Mouse (Mus musculus): ENCODE measurements at regions not wholly inside any gene's neighbourhood (a gene's known extent, or its start where the extent isn't known, plus 50 kb on each side); places are given as distances from the start of the nearest gene placed in this dataset.

DNA sequence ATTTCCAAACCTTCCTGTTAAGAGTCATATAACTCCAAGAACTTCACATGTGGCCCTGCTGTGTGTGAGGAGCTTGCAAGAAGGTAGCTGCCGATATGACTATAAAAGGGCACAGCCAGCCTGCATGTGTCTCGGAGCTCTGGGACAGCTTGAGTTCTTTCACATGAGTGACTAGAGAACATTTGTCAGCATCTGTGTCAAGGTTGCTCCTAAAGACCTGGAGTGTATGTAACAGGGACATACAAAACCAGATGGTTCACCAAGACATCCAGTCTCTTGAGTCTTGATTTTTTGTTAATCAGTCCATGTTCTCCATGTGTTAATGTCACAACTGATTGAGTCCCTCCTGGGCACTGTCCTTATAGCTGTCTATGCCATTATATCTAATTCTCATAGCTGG lies 126.2 kb upstream of the Pcsk2 start:
- H3K4me3 ChIP-seq (replicated peaks; ENCODE audit: low read length) = no peak overlapping the region
- no peak overlapping the region for H3K4me2 ChIP-seq (replicated peaks)
- H3K27ac ChIP-seq = no peak overlapping the region
- ATAC-seq (ENCODE audit: low FRiP score) (no peak), DNase-seq (ENCODE audit: low spot score) (no peak)
- WGBS = 66% methylated on average over 2 of the region's 2 CpGs
- no peaks in the 10 kb centered on the region for H3K36me3 ChIP-seq (replicated peaks; ENCODE audit: control insufficient read depth, insufficient read depth)
- H3K9me3 ChIP-seq (ENCODE audit: control insufficient read depth, low read length) = no peaks in the 10 kb centered on the region
- no peaks in the 10 kb centered on the region for H3K4me1 ChIP-seq (replicated peaks; ENCODE audit: control insufficient read depth, insufficient read depth, low read length)
- no peak overlapping the region for H3K9ac ChIP-seq
- H3K27me3 ChIP-seq (ENCODE audit: control insufficient read depth, insufficient read depth, low read length) = no peaks in the 10 kb centered on the region

DNA sequence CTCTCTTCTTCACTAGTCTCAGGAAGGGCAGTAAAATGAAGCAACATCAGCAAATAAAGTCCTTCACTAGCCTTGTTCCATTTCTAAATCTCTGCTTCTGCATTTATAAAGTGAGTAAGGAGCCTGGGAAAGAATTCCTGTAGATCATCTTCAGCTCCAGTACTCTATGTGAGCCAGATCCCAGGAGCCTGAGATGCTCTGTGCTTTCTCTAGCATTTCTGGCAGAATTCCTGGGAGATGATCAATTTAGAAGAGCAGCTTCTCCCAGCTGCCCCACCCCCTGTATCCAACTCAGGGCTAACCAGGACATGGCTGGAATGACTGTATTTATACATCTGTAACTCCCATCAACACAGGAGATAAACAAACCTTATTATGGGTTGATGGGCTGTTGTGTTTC lies 95.3 kb upstream of the Pcsk2 start:
- no peaks in the 10 kb centered on the region for H3K36me3 ChIP-seq (replicated peaks; ENCODE audit: control insufficient read depth, insufficient read depth)
- H3K4me1 ChIP-seq (replicated peaks; ENCODE audit: control insufficient read depth, insufficient read depth, low read length) = no peaks in the 10 kb centered on the region
- no peak overlapping the region for H3K9ac ChIP-seq
- no peaks in the 10 kb centered on the region for H3K27me3 ChIP-seq (ENCODE audit: control insufficient read depth, insufficient read depth, low read length)
- H3K9me3 ChIP-seq (ENCODE audit: control insufficient read depth, low read length) = no peaks in the 10 kb centered on the region
- no peak for ATAC-seq (ENCODE audit: low FRiP score)
- no peak overlapping the region for H3K27ac ChIP-seq
- H3K4me2 ChIP-seq (replicated peaks) = no peak overlapping the region
- no peak for DNase-seq (ENCODE audit: low spot score)
- H3K4me3 ChIP-seq (replicated peaks; ENCODE audit: low read length) = no peak overlapping the region

DNA sequence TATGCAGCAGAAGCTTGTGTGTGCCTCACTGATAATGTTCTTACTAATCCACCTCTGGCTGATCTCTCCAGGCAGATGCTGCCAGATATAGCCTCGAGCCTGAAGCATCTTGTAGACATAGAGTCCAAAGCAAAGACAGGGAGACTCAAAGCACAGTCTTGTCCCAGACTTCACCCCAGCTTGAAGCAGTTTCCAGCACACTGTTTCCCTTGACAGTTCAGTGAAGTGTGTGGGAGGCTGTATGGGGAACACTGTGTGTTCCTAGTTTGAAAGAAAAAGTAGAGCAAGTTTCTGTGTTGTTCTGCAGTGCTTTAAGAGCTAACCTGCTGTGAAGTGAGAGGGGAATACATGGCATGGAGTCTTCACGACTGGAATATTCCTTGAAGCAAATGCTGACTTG lies 94.7 kb upstream of the Pcsk2 start:
- H3K4me2 ChIP-seq (replicated peaks) = no peak overlapping the region
- H3K36me3 ChIP-seq (replicated peaks; ENCODE audit: control insufficient read depth, insufficient read depth) = no peaks in the 10 kb centered on the region
- no peak overlapping the region for H3K4me3 ChIP-seq (replicated peaks; ENCODE audit: low read length)
- ATAC-seq (ENCODE audit: low FRiP score) (no peak), DNase-seq (ENCODE audit: low spot score) (no peak)
- no peaks in the 10 kb centered on the region for H3K9me3 ChIP-seq (ENCODE audit: control insufficient read depth, low read length)
- no peaks in the 10 kb centered on the region for H3K27me3 ChIP-seq (ENCODE audit: control insufficient read depth, insufficient read depth, low read length)
- no peak overlapping the region for H3K27ac ChIP-seq
- H3K4me1 ChIP-seq (replicated peaks; ENCODE audit: control insufficient read depth, insufficient read depth, low read length) = no peaks in the 10 kb centered on the region
- H3K9ac ChIP-seq = no peak overlapping the region
- 48% methylated on average over 2 of the region's 2 CpGs for WGBS

DNA sequence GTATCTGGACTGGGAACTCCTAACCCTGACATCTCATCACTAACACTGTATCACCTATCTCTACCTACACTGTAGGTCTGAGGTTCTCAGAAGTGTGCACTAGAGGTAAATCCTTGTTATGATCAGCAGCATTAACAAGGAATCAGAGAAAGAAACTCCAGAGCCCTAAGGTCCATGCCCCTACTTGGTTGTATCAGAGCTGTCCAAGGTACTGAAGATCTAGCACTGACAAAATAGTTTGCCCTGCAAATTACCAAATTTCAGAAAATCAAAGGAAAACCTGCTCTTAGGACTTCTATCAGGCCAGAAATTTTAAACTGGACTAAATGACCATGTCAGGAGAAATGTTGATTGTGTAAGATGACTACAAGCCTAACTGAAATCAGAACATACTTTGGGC lies 94.3 kb upstream of the Pcsk2 start:
- no peak for ATAC-seq (ENCODE audit: low FRiP score)
- Histone ChIP-seq H3K4me2 (replicated peaks) (no peak overlapping the region), H3K36me3 (replicated peaks; ENCODE audit: control insufficient read depth, insufficient read depth) (no peaks in the 10 kb centered on the region), H3K4me1 (replicated peaks; ENCODE audit: control insufficient read depth, insufficient read depth, low read length) (no peaks in the 10 kb centered on the region), H3K9ac (no peak overlapping the region), H3K4me3 (replicated peaks; ENCODE audit: low read length) (no peak overlapping the region), H3K27me3 (ENCODE audit: control insufficient read depth, insufficient read depth, low read length) (no peaks in the 10 kb centered on the region), H3K9me3 (ENCODE audit: control insufficient read depth, low read length) (no peaks in the 10 kb centered on the region), H3K27ac (no peak overlapping the region)
- no peak for DNase-seq (ENCODE audit: low spot score)

DNA sequence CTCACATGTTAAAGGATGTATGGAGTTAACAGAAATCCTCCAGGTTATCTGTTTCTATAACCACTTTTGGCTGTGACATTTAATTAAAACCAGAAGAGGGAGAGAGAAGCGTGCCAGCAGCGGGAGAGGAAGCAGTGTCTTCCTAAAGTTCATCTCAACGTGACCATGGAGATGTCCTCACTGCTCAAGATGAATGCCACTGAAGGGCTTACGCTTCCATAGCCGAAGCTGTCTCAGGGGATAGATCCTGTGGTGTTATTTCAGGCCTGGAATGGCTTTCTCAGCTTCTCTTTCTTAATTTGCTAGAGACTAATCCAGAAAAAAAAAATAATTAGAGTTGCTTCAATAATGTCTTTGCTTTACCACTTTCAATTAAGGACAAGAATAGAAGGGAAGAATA lies 78.0 kb upstream of the Pcsk2 start:
- ATAC-seq (ENCODE audit: low FRiP score) = no peak
- Histone ChIP-seq H3K4me1 (replicated peaks; ENCODE audit: control insufficient read depth, insufficient read depth, low read length) (no peaks in the 10 kb centered on the region), H3K9ac (no peak overlapping the region), H3K36me3 (replicated peaks; ENCODE audit: control insufficient read depth, insufficient read depth) (no peaks in the 10 kb centered on the region), H3K4me2 (replicated peaks) (no peak overlapping the region), H3K4me3 (replicated peaks; ENCODE audit: low read length) (no peak overlapping the region), H3K27me3 (ENCODE audit: control insufficient read depth, insufficient read depth, low read length) (no peaks in the 10 kb centered on the region), H3K9me3 (ENCODE audit: control insufficient read depth, low read length) (no peaks in the 10 kb centered on the region), H3K27ac (no peak overlapping the region)
- WGBS = 74% methylated on average over 5 of the region's 5 CpGs
- no peak for DNase-seq (ENCODE audit: low spot score)

DNA sequence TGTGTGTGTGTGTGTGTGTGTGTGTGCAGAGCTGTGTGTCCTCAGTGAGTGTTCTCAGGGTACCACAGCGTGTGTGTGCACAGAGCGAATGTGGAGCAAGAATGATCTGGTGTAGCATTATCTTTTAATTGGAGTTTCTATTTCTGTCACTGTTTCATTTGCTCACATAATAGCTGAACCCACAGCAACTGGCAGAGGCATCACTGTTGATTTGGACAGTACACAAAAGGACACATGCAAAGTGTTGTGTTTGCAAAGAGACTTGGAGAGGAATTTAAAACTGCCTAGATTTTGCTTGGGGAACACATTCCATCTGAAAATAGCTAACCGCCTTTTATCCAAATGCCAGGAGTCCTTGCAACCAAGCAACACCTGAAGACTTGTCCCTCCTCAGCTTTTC lies 74.6 kb upstream of the Pcsk2 start:
- no peak for DNase-seq (ENCODE audit: low spot score)
- no peak overlapping the region for H3K4me2 ChIP-seq (replicated peaks)
- no peak overlapping the region for H3K4me3 ChIP-seq (replicated peaks; ENCODE audit: low read length)
- H3K9me3 ChIP-seq (ENCODE audit: control insufficient read depth, low read length) = no peaks in the 10 kb centered on the region
- no peaks in the 10 kb centered on the region for H3K4me1 ChIP-seq (replicated peaks; ENCODE audit: control insufficient read depth, insufficient read depth, low read length)
- H3K9ac ChIP-seq = no peak overlapping the region
- H3K27ac ChIP-seq = no peak overlapping the region
- no peak for ATAC-seq (ENCODE audit: low FRiP score)
- 92% methylated on average over 3 of the region's 3 CpGs for WGBS
- no peaks in the 10 kb centered on the region for H3K36me3 ChIP-seq (replicated peaks; ENCODE audit: control insufficient read depth, insufficient read depth)
- no peaks in the 10 kb centered on the region for H3K27me3 ChIP-seq (ENCODE audit: control insufficient read depth, insufficient read depth, low read length)

DNA sequence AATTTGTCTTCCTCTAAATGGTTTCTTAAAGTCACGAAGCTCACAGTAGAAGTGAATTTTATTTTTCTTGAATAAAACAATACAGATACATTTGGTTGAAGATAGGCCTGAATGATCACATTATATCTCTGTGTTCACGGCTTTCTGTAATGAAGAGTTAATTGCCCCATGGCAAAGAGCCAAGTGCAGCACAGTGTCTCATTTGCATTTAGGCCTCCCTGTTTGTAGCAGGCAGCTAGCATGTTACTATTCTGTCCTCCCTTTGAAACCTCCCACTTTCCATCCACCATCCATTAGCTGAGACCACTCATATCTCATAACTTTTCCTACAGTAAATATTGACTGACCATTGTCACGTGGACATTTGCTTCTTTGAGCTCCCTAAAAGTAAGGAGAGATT lies 55.1 kb upstream of the Pcsk2 start:
- H3K4me2 ChIP-seq (replicated peaks) = no peak overlapping the region
- H3K4me3 ChIP-seq (replicated peaks; ENCODE audit: low read length) = no peak overlapping the region
- no peak overlapping the region for H3K27ac ChIP-seq
- ATAC-seq (ENCODE audit: low FRiP score) = peak; percentile 62; the same call in 1 of the 2 replicates
- H3K9me3 ChIP-seq (ENCODE audit: control insufficient read depth, low read length) = no peaks in the 10 kb centered on the region
- DNase-seq (ENCODE audit: low spot score) = no peak
- no peaks in the 10 kb centered on the region for H3K4me1 ChIP-seq (replicated peaks; ENCODE audit: control insufficient read depth, insufficient read depth, low read length)
- no peak overlapping the region for H3K9ac ChIP-seq
- no peaks in the 10 kb centered on the region for H3K36me3 ChIP-seq (replicated peaks; ENCODE audit: control insufficient read depth, insufficient read depth)
- H3K27me3 ChIP-seq (ENCODE audit: control insufficient read depth, insufficient read depth, low read length) = no peaks in the 10 kb centered on the region
- WGBS = 43% methylated on average over 3 of the region's 3 CpGs

Measured in hindbrain, embryonic 14.5 days (tissue).